14 mouse cellular contexts compared by ENCODE assay signal in the genomic region with DNA sequence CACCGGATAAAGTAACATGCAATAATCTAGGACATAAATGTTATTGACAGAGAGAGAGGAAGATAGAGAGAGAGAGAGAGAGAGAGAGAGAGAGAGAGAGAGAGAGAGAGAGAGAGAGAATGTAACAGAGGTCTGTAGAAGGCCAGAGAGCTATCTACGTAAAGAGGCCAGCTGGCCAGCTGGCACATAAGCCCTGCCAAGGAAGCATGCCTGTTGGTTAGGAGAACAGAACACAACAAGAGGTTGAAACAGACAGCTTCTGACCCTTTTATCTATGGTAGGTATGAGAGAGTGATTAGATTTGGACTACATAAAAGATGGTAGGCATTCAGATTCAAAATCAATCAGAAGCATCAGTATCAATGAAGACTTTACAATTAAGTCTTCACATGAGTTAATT.
"Had no signal": no experiment of that assay in that cellular context is flagged by ENCODE, and none has a peak within 500 bp of the region (broad histone marks: within the 10 kb centered on the region; RNA-seq: fewer than 3 reads in every experiment).

No protein-coding gene starts in this region.

- ATAC-seq: liver, embryonic 12.5 days; midbrain, embryonic 16.5 days had no signal

- H3K9ac ChIP-seq: limb, embryonic 15.5 days; liver, embryonic 12.5 days; lung, embryonic 14.5 days; midbrain, embryonic 12.5 days; neural tube, embryonic 13.5 days had no signal

- H3K27ac ChIP-seq: left cerebral cortex, adult 2 months; limb, embryonic 15.5 days; liver, embryonic 12.5 days; macrophage; midbrain, embryonic 12.5 days; neural tube, embryonic 13.5 days had no signal

- DNase-seq: kidney, adult 9 months; kidney, postnatal 10 days; lung, embryonic 14.5 days; lung, postnatal 14 days; retina, postnatal 1 day; right cerebral cortex, postnatal 25 days; thymus, postnatal 36 days had no signal

- H3K4me1 ChIP-seq: limb, embryonic 15.5 days; liver, embryonic 12.5 days; midbrain, embryonic 12.5 days; neural tube, embryonic 13.5 days had no signal

- H3K36me3 ChIP-seq: limb, embryonic 15.5 days; liver, embryonic 12.5 days; midbrain, embryonic 12.5 days; neural tube, embryonic 13.5 days had no signal

- H3K27me3 ChIP-seq: limb, embryonic 15.5 days; liver, embryonic 12.5 days; midbrain, embryonic 12.5 days; neural tube, embryonic 13.5 days had no signal

- H3K4me2 ChIP-seq: limb, embryonic 15.5 days; liver, embryonic 12.5 days; lung, embryonic 14.5 days; midbrain, embryonic 12.5 days; neural tube, embryonic 13.5 days had no signal

- H3K9me3 ChIP-seq: limb, embryonic 15.5 days; liver, embryonic 12.5 days; midbrain, embryonic 12.5 days; neural tube, embryonic 13.5 days had no signal

- H3K4me3 ChIP-seq: left cerebral cortex, adult 2 months; limb, embryonic 15.5 days; liver, embryonic 12.5 days; midbrain, embryonic 12.5 days; neural tube, embryonic 13.5 days had no signal
